Mouse (Mus musculus): ENCODE data around the gene Nr1i2. TPM values are rescaled to one million over a fixed set of nuclear protein-coding genes. Genes with fewer than 3 reads are reported as not detected.
"Not testable (repeated sequence)": the region's sequence is repeated elsewhere in the genome, so short reads cannot be mapped to it uniquely, and the experiment has no call there.

Gene Nr1i2
- not detected in 2 replicates for polyA plus RNA-seq (2014; fragmentation: Nextera tagmentation; extraction: Ambion mirVana)

- Histone ChIP-seq H3K9me3 (ENCODE audit: control insufficient read depth, low read length) (no peaks in the 10 kb centered on the region), H3K27me3 (ENCODE audit: control insufficient read depth, insufficient read depth, low read length) (no peaks in the 10 kb centered on the region), H3K4me1 (ENCODE audit: control insufficient read depth in 2 of 2, insufficient read depth in 2 of 2, low read length in 2 of 2) (peaks cover 0 to 2% of the 10 kb centered on the region in 2 experiments; a peak in 1 of 4 replicates), H3K9ac (ENCODE audit: low read length) (no peak within 1 kb of the TSS), H3K4me3 (ENCODE audit: control insufficient read depth in 1 of 2, insufficient read depth in 1 of 2, low read depth in 1 of 2, low read length in 2 of 2) (no peak within 1 kb of the TSS), H3K4me2 (ENCODE audit: low read length) (no peak within 1 kb of the TSS), H3K36me3 (ENCODE audit: control insufficient read depth, insufficient read depth, low read length) (no peaks in the 10 kb centered on the region), H3K27ac (replicated peaks in 1 of 2; ENCODE audit: control insufficient read depth in 1 of 2, insufficient read depth in 1 of 2, low read depth in 2 of 2, low read length in 2 of 2) (no peak within 1 kb of the TSS)
- ATAC-seq (ENCODE audit: insufficient number of reproducible peaks, insufficient read depth, low FRiP score, low read depth), result no peak
- 55% methylated on average over 7 of the region's 7 CpGs for WGBS
Measured at GRCm38 (mm10) chr16:38294685-38295348, at the start of gene Nr1i2. TSS of gene Nr1i2 (minus strand) at chr16:38294824.

- peak within 1 kb of the TSS; percentile 59 for H3K9ac ChIP-seq (ENCODE audit: low read length)
- 0 out of 2 replicates have a peak, but pooled peaks cover 4% of the 10 kb centered on the region for H3K9me3 ChIP-seq (ENCODE audit: control insufficient read depth, low read length)
- no peaks in the 10 kb centered on the region for H3K36me3 ChIP-seq (ENCODE audit: control insufficient read depth, insufficient read depth, low read length)
- ATAC-seq (ENCODE audit: insufficient number of reproducible peaks, insufficient read depth, low FRiP score, low read depth), result peak; percentile 59
- H3K27me3 ChIP-seq (ENCODE audit: control insufficient read depth, insufficient read depth, low read length), result no peaks in the 10 kb centered on the region
- H3K4me1 ChIP-seq (ENCODE audit: control insufficient read depth in 2 of 2, insufficient read depth in 2 of 2, low read length in 2 of 2), result peaks cover 3 to 16% of the 10 kb centered on the region in 2 experiments
- H3K4me2 ChIP-seq (ENCODE audit: low read length), result peak within 1 kb of the TSS; percentile 70
- WGBS, result 13% methylated on average over 30 of the region's 30 CpGs
- H3K4me3 ChIP-seq (ENCODE audit: control insufficient read depth in 1 of 2, insufficient read depth in 1 of 2, low read depth in 1 of 2, low read length in 2 of 2), result peak within 1 kb of the TSS; percentile 32 to 33
- no peak within 1 kb of the TSS for H3K27ac ChIP-seq (replicated peaks in 1 of 2; ENCODE audit: control insufficient read depth in 1 of 2, insufficient read depth in 1 of 2, low read depth in 2 of 2, low read length in 2 of 2)
Measured at GRCm38 (mm10) chr16:38341396-38342324, 47.0 kb upstream of the Nr1i2 start, which contains the start of gene Maats1. TSS of gene Maats1 (minus strand) at chr16:38342143.

GRCm38 (mm10) chr16:38338077-38338476 lies 43.5 kb upstream of the Nr1i2 start:
- WGBS, result 78% methylated on average over 4 of the region's 4 CpGs
- not testable (repeated sequence) for H3K9ac ChIP-seq (ENCODE audit: low read length); H3K4me1 ChIP-seq (ENCODE audit: control insufficient read depth in 2 of 2, insufficient read depth in 2 of 2, low read length in 2 of 2); H3K36me3 ChIP-seq (ENCODE audit: control insufficient read depth, insufficient read depth, low read length); H3K9me3 ChIP-seq (ENCODE audit: control insufficient read depth, low read length); H3K27ac ChIP-seq (replicated peaks in 1 of 2; ENCODE audit: control insufficient read depth in 1 of 2, insufficient read depth in 1 of 2, low read depth in 2 of 2, low read length in 2 of 2); H3K27me3 ChIP-seq (ENCODE audit: control insufficient read depth, insufficient read depth, low read length); H3K4me3 ChIP-seq (ENCODE audit: control insufficient read depth in 1 of 2, insufficient read depth in 1 of 2, low read depth in 1 of 2, low read length in 2 of 2); H3K4me2 ChIP-seq (ENCODE audit: low read length); ATAC-seq (ENCODE audit: insufficient number of reproducible peaks, insufficient read depth, low FRiP score, low read depth)

GRCm38 (mm10) chr16:38334431-38334830 lies 39.8 kb upstream of the Nr1i2 start:
- 40% methylated on average over 6 of the region's 6 CpGs for WGBS
- no peak for ATAC-seq (ENCODE audit: insufficient number of reproducible peaks, insufficient read depth, low FRiP score, low read depth)

GRCm38 (mm10) chr16:38329340-38329739 lies 34.7 kb upstream of the Nr1i2 start:
- WGBS, result 80% methylated on average over 3 of the region's 3 CpGs
- Histone ChIP-seq H3K4me3 (ENCODE audit: control insufficient read depth in 1 of 2, insufficient read depth in 1 of 2, low read depth in 1 of 2, low read length in 2 of 2) (no peak overlapping the region), H3K4me1 (ENCODE audit: control insufficient read depth in 2 of 2, insufficient read depth in 2 of 2, low read length in 2 of 2) (no peaks in the 10 kb centered on the region), H3K27me3 (ENCODE audit: control insufficient read depth, insufficient read depth, low read length) (no peaks in the 10 kb centered on the region), H3K36me3 (ENCODE audit: control insufficient read depth, insufficient read depth, low read length) (no peaks in the 10 kb centered on the region), H3K4me2 (ENCODE audit: low read length) (no peak overlapping the region), H3K9me3 (ENCODE audit: control insufficient read depth, low read length) (no peaks in the 10 kb centered on the region), H3K9ac (ENCODE audit: low read length) (no peak overlapping the region), H3K27ac (replicated peaks in 1 of 2; ENCODE audit: control insufficient read depth in 1 of 2, insufficient read depth in 1 of 2, low read depth in 2 of 2, low read length in 2 of 2) (no peak overlapping the region)
- no peak for ATAC-seq (ENCODE audit: insufficient number of reproducible peaks, insufficient read depth, low FRiP score, low read depth)

More at GRCm38 (mm10) chr16:38334431-38334830, 39.8 kb upstream of the Nr1i2 start:
- Histone ChIP-seq H3K9ac (ENCODE audit: low read length) (no peak overlapping the region), H3K36me3 (ENCODE audit: control insufficient read depth, insufficient read depth, low read length) (no peaks in the 10 kb centered on the region), H3K4me3 (ENCODE audit: control insufficient read depth in 1 of 2, insufficient read depth in 1 of 2, low read depth in 1 of 2, low read length in 2 of 2) (no peak overlapping the region), H3K4me1 (ENCODE audit: control insufficient read depth in 2 of 2, insufficient read depth in 2 of 2, low read length in 2 of 2) (no peaks in the 10 kb centered on the region), H3K27me3 (ENCODE audit: control insufficient read depth, insufficient read depth, low read length) (no peaks in the 10 kb centered on the region), H3K9me3 (ENCODE audit: control insufficient read depth, low read length) (no peaks in the 10 kb centered on the region), H3K4me2 (ENCODE audit: low read length) (no peak overlapping the region), H3K27ac (replicated peaks in 1 of 2; ENCODE audit: control insufficient read depth in 1 of 2, insufficient read depth in 1 of 2, low read depth in 2 of 2, low read length in 2 of 2) (no peak overlapping the region)

- no peak for ATAC-seq (ENCODE audit: insufficient number of reproducible peaks, insufficient read depth, low FRiP score, low read depth)
- H3K36me3 ChIP-seq (ENCODE audit: control insufficient read depth, insufficient read depth, low read length), result no peaks in the 10 kb centered on the region
Measured at GRCm38 (mm10) chr16:38326778-38327397, 32.3 kb upstream of the Nr1i2 start.

GRCm38 (mm10) chr16:38324311-38324710 lies 29.7 kb upstream of the Nr1i2 start:
- Histone ChIP-seq H3K27ac (replicated peaks in 1 of 2; ENCODE audit: control insufficient read depth in 1 of 2, insufficient read depth in 1 of 2, low read depth in 2 of 2, low read length in 2 of 2) (no peak overlapping the region), H3K36me3 (ENCODE audit: control insufficient read depth, insufficient read depth, low read length) (no peaks in the 10 kb centered on the region), H3K4me1 (ENCODE audit: control insufficient read depth in 2 of 2, insufficient read depth in 2 of 2, low read length in 2 of 2) (no peaks in the 10 kb centered on the region), H3K27me3 (ENCODE audit: control insufficient read depth, insufficient read depth, low read length) (no peaks in the 10 kb centered on the region), H3K9ac (ENCODE audit: low read length) (no peak overlapping the region), H3K9me3 (ENCODE audit: control insufficient read depth, low read length) (no peaks in the 10 kb centered on the region), H3K4me2 (ENCODE audit: low read length) (no peak overlapping the region), H3K4me3 (ENCODE audit: control insufficient read depth in 1 of 2, insufficient read depth in 1 of 2, low read depth in 1 of 2, low read length in 2 of 2) (no peak overlapping the region)
- no peak for ATAC-seq (ENCODE audit: insufficient number of reproducible peaks, insufficient read depth, low FRiP score, low read depth)
- WGBS, result 91% methylated on average over 15 of the region's 15 CpGs

More at GRCm38 (mm10) chr16:38326778-38327397, 32.3 kb upstream of the Nr1i2 start:
- 80% methylated on average over 11 of the region's 11 CpGs for WGBS
- Histone ChIP-seq H3K4me2 (ENCODE audit: low read length) (no peak overlapping the region), H3K9me3 (ENCODE audit: control insufficient read depth, low read length) (no peaks in the 10 kb centered on the region), H3K4me1 (ENCODE audit: control insufficient read depth in 2 of 2, insufficient read depth in 2 of 2, low read length in 2 of 2) (no peaks in the 10 kb centered on the region), H3K9ac (ENCODE audit: low read length) (no peak overlapping the region), H3K27me3 (ENCODE audit: control insufficient read depth, insufficient read depth, low read length) (no peaks in the 10 kb centered on the region), H3K4me3 (ENCODE audit: control insufficient read depth in 1 of 2, insufficient read depth in 1 of 2, low read depth in 1 of 2, low read length in 2 of 2) (no peak overlapping the region), H3K27ac (replicated peaks in 1 of 2; ENCODE audit: control insufficient read depth in 1 of 2, insufficient read depth in 1 of 2, low read depth in 2 of 2, low read length in 2 of 2) (no peak overlapping the region)

All from heart, embryonic 14.5 days (tissue).